Mouse (Mus musculus) left cerebral cortex, adult 2 months (tissue): Measurements from ENCODE around the gene Tmtc1. TPM values are rescaled to one million over a fixed set of nuclear protein-coding genes. Genes with fewer than 3 reads are reported as not detected.
A peak's percentile ranks its signal among the peaks of the same experiment; 100 is the strongest.

Experiments
- DNase-seq, 2 experiments: peaks; one replicate each; pipeline ENCODE4 v3.0.0; 2021 to 2022; ENCODE audit warnings: low spot score in 2 of 2, mixed read lengths in 1 of 2; ENCODE audit errors: extremely low spot score in 1 of 2
- H3K27ac ChIP-seq: fragments of 200-600 bp; 2 replicates; pipeline ENCODE4 v1.8.1; 2022
- H3K4me3 ChIP-seq: fragments of 200-600 bp; 2 replicates; pipeline ENCODE4 v1.8.1; 2022
- CTCF ChIP-seq: fragments of 200-600 bp; IDR thresholded peaks from 2 replicates; pipeline ENCODE4 v1.8.1; 2022; ENCODE audit warnings: antibody characterized with exemption, mild to moderate bottlenecking, moderate library complexity
- intact Hi-C: fragments of 180-260 bp; cut with DNase I; formaldehyde crosslinking; loops from one replicate; pipeline ENCODE4 v1.15.1; 2025
- total RNA-seq, 2 experiments: library from RNA; stranded (reverse); gene quantifications; 2 replicates each; pipeline ENCODE4 v1.2.3; 2021

The Tmtc1 gene
- total RNA-seq, 2 experiments from 2014 or later, result 58.7 to 60.1 TPM

DNA sequence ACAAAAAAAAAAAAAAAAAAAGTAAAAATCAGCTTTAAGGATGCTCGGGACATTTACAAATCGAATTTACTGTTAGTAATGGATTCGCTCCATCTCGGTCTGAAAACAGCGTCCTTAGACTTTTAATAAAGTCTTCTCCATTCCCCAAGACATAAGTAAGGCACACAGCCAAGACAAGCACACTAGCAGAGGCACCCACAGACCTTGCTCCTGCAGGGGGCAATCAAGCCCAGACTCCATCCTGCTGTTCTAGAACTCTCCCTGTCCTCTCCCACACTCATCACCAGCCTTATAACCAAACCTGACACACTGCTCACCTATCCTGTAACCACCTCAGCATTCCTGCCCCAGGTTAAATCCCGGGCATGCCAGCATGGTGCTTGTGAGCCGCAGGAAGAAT is 52.9 kb downstream of the Tmtc1 start:
- intact Hi-C loops, result no loop called here
- TF ChIP-seq CTCF, result peak; percentile 26
- DNase-seq, result no peak
- Histone ChIP-seq H3K4me3 (no peak overlapping the region), H3K27ac (peak overlapping the region; percentile 79)

DNA sequence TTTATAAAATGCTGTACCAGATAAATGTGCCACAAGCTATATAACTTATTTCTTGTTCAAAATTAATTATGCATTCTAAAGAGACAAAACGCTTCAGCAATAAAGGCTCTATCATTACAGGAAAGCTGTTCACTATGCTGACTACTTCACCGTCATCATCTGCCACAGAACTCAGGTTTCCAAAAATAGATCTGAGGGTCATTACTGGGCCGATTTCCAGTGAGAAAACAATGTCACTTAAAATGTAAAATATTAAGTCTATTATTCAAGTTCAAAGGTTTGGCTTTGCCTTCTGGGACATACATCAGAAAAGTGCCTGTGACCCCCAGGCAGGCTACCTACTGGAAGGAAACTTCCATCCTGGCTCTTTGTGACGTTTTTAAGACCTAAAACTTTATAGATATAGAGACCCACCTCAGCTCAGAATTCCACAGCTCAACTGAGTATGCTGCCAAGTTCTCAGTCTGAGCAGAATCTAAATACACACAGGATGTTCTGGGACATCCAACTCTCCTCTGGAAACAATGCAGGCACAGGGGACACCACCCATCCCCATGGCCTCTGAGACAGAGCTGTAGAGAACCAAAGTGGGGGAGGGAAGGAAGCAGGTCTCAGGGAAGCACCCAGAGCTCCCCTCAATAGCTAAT is 53.4 kb downstream of the Tmtc1 start:
- TF ChIP-seq CTCF, result no peak
- Histone ChIP-seq H3K27ac (peak overlapping the region; percentile 79), H3K4me3 (no peak overlapping the region)
- intact Hi-C loops, result no loop called here
- no peak for DNase-seq

DNA sequence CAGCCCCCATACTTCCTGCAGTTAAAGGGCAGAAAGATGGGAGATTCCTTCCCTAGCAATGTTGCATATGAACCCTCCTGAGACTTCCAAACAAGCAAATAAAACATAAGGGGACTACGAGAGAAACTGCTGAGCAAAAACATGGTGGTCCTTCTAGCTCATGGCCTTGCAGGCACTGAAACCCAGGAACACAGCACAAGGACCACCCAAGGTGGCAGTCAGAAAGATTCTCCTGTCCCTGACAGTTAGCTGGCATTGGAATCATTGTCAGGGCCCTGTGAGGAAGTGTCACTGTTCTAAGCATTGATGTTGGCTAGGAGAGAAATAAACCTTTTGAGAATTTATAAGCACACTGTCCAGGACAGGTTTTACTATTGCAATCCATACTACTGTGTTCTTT is 56.2 kb downstream of the Tmtc1 start:
- Histone ChIP-seq H3K27ac (no peak overlapping the region), H3K4me3 (no peak overlapping the region)
- no peak for TF ChIP-seq CTCF
- DNase-seq, result no peak
- intact Hi-C loops, result no loop called here

DNA sequence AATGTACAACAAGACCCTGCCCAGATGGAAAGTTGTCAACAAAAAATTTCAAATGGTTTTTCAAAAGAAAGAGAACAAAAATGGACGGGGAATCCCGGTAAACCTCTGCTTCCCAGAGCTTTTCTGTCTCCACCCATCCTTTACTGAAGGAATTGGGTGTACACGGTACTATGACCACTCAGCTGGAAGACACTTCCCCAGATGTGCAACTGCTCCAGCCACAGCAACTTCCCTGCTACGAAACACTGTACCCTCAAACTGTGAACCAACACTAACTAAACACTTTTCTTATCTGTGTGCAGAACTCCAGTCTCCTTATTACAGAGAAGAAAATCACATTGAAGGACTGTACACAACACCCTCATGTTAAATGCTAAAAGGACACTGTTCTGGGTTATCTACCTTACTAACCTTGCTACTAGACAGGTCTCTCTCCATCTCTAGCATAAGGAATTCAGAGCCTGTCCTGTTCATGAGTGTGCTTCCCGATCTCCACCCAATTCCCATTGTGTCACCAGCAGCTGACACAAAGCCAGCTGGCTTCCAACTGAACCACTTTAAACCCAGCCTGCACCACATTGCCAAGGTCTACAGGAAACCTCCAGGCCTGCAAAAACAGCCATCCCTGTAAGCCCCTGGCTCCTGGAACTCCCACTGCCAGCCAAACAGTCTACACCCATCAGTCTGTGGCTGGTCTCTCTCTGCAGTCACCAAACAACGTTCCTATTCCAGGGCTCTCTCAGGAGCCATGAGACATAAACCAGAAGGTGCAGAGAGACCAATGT is 59.9 kb downstream of the Tmtc1 start:
- no peak for TF ChIP-seq CTCF
- no peak overlapping the region for H3K4me3 ChIP-seq
- no peak for DNase-seq
- H3K27ac ChIP-seq, result peak overlapping the region; percentile 68; the same call in 1 of the 2 replicates
- intact Hi-C loops, result no loop called here

GRCm38 (mm10) chr6:148381163-148381782 is 62.9 kb downstream of the Tmtc1 start:
- intact Hi-C loops, result no loop called here
- Histone ChIP-seq H3K4me3 (no peak overlapping the region), H3K27ac (no peak overlapping the region)
- TF ChIP-seq CTCF, result no peak
- DNase-seq, result no peak

GRCm38 (mm10) chr6:148375618-148376209 is 68.5 kb downstream of the Tmtc1 start:
- no peak for DNase-seq
- no peak for TF ChIP-seq CTCF
- Histone ChIP-seq H3K27ac (peak overlapping the region; percentile 85), H3K4me3 (no peak overlapping the region)
- intact Hi-C loops, result no loop called here

DNA sequence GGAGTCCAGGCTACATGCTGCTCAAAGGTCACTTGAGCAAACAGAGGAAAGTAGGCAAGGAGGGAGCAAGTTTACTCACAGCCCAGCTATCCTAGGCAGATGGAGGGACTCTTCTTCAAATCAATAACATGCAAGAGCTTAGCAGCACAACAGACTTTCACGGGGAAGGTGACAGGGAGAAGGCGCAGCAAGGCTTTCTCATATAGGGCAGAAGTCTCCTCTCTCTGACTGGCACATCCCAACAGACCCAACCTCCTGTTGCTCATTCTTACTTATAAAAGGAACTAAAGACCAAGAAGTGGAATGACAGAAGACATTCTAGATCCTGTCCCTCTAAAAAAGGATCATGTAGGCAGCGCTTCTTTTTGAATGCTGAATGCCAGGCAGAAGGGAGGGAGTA is 69.2 kb downstream of the Tmtc1 start:
- no peak for DNase-seq
- H3K27ac ChIP-seq, result peak overlapping the region; percentile 85
- intact Hi-C loops, result no loop called here
- H3K4me3 ChIP-seq, result no peak overlapping the region
- TF ChIP-seq CTCF, result no peak

- no peak for TF ChIP-seq CTCF
- Histone ChIP-seq H3K27ac (peak overlapping the region; percentile 6; the same call in 1 of the 2 replicates), H3K4me3 (no peak overlapping the region)
- intact Hi-C loops, result no loop called here
- DNase-seq, result no peak
These were observed 70.7 kb downstream of the Tmtc1 start for GRCm38 (mm10) chr6:148373444-148373843.

DNA sequence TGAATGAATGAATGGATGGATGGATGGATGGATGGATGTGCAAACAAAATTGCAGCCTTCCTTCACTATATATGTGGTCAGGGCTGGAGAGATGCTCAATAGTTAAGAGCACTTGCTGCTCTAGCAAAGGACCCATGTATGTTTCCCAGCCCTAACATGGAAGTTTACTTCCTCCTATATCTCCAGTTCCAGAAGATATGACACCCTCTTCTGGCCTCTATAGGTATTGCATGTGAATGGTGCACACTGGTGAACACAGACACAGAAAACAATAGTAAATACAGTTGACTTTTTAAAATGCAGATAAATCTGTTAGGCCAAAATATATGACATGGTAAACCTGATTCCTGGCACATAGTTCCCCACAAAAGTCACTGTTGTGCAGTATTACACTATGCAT is 73.0 kb downstream of the Tmtc1 start:
- DNase-seq, result no peak
- intact Hi-C loops, result no loop called here
- no peak overlapping the region for H3K27ac ChIP-seq
- TF ChIP-seq CTCF, result peak; percentile 36
- H3K4me3 ChIP-seq, result no peak overlapping the region

DNA sequence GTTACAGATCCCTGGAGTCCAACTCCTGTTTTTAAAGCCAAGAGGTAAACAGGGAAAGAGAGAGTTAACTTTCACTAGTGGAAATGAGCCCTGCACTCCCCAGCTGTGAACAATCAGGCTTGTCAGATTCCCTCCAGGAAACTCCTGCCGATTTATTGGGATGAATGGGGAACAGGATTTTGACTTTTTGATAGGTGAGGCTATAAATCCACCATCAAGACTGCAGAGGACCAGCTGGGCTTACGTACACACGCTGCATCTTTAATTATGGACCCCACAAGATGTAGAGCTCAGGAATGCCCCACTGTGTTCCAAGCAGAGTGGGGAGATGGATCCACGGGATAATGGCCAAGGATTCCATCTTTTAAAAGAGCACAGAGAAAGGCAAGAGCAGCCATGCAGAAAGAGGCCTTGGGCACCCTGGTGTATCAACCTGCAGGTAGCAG is 77.1 kb downstream of the Tmtc1 start:
- DNase-seq, result no peak
- H3K4me3 ChIP-seq, result no peak overlapping the region
- no peak overlapping the region for H3K27ac ChIP-seq
- intact Hi-C loops, result no loop called here
- TF ChIP-seq CTCF, result no peak

DNA sequence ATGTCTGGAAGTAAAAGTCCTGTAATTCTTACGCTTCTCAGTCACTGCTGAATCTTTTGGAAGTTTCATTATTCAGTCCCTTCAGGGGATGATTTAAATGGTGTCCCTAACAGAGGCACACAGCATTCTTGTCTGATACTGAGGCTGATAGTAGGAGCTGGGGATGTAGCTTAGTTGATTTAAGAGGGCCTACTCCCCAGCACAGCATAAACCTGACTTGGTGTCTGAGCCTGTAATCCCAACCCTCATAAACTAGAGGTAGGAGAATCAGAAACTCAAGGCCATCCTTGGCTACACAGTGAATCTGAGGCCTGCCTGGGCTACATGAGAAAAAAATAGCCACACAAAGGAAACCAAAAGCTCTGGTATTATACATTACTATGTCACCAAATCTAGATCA is 77.6 kb downstream of the Tmtc1 start:
- intact Hi-C loops, result no loop called here
- no peak for TF ChIP-seq CTCF
- no peak for DNase-seq
- H3K4me3 ChIP-seq, result no peak overlapping the region
- H3K27ac ChIP-seq, result no peak overlapping the region

DNA sequence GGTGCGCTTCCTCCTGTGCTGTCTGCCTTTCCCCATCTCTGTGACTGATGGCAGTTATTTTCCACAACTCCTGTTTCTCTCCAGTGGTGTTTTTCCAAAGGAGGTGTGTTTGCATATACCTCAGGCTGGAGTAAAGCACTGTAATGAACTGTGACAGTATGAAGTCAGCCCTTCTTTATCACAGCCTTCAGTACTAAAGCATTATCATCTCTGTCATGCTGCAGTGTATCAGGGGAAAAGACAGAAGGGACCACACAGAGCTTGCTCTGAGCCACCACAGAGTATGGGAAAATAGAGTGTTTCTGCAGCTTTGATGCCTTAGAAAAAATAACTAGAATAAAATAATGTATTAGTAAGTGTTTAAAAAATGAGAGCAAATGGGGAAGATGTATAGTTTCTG is 81.0 kb downstream of the Tmtc1 start:
- no peak for DNase-seq
- no peak for TF ChIP-seq CTCF
- Histone ChIP-seq H3K4me3 (no peak overlapping the region), H3K27ac (peak overlapping the region; percentile 58; the same call in 1 of the 2 replicates)
- intact Hi-C loops, result no loop called here
